Mouse (Mus musculus) G1E (cell line): ENCODE data around the gene Setdb1. TPM values are rescaled to one million over a fixed set of nuclear protein-coding genes. Genes with fewer than 3 reads are reported as not detected.

Source experiments
- ATAC-seq: 2 replicates; pipeline ENCODE4 v1.8.0; 2016; ENCODE audit warnings: mild to moderate bottlenecking; ENCODE audit not compliant: insufficient number of reproducible peaks, poor library complexity, low FRiP score, severe bottlenecking; ENCODE audit errors: extremely low read depth
- DNase-seq: peaks from one replicate; pipeline ENCODE4 v3.0.0; 2012; ENCODE audit warnings: low spot score
- H3K27me3 ChIP-seq: 2 replicates; pipeline ENCODE4 v1.6.1; 2012; ENCODE audit warnings: mild to moderate bottlenecking, low read length, inconsistent platforms; ENCODE audit not compliant: insufficient read depth
- H3K36me3 ChIP-seq: replicated peaks from 2 replicates; pipeline ENCODE3; 2012; ENCODE audit warnings: mild to moderate bottlenecking, inconsistent platforms
- H3K4me1 ChIP-seq: 2 replicates; pipeline ENCODE4 v1.6.1; 2012; ENCODE audit warnings: low read depth, low read length, inconsistent platforms, mixed read lengths; ENCODE audit not compliant: insufficient read depth
- H3K4me3 ChIP-seq: 2 replicates; pipeline ENCODE4 v1.5.1; 2012; ENCODE audit warnings: low read depth, mild to moderate bottlenecking, inconsistent platforms, low read length, moderate library complexity, mixed read lengths
- H3K9me3 ChIP-seq: replicated peaks from 2 replicates; pipeline ENCODE4 v1.6.1; 2012; ENCODE audit warnings: inconsistent platforms
- CTCF ChIP-seq: IDR thresholded peaks from 2 replicates; pipeline ENCODE4 v1.5.1; 2012; ENCODE audit warnings: low read depth, low read length, inconsistent platforms, mixed read lengths
- GATA1 ChIP-seq: IDR thresholded peaks from 2 replicates; pipeline ENCODE4 v1.6.1; 2012; ENCODE audit warnings: borderline replicate concordance, low read length, inconsistent platforms, mixed read lengths
- GATA2 ChIP-seq: IDR thresholded peaks from 2 replicates; pipeline ENCODE4 v1.6.1; 2012; ENCODE audit warnings: low read depth, low read length, inconsistent platforms, borderline replicate concordance
- POLR2AphosphoS5 ChIP-seq: IDR thresholded peaks from 2 replicates; pipeline ENCODE4 v1.6.1; 2012; ENCODE audit warnings: low read depth, low read length, inconsistent platforms; ENCODE audit not compliant: insufficient replicate concordance
- TAL1 ChIP-seq: conservative IDR thresholded peaks from 2 replicates; pipeline ENCODE4 v1.6.1; 2012; ENCODE audit warnings: low read depth, low read length, inconsistent platforms, mixed read lengths
- polyA plus RNA-seq: library from polyadenylated mRNA; stranded (reverse); fragments of >175 nt; gene quantifications from 2 replicates; pipeline ENCODE4 v1.2.3, GENCODE M21; 2012
- total RNA-seq, 2 experiments: library from RNA; stranded (forward) in 1 of 2; stranded (reverse) in 1 of 2; fragments of 200-1000 nt in 1 of 2; fragments of >200 nt in 1 of 2; fragmentation: Nextera tagmentation in 1 of 2; gene quantifications; 2 replicates each; pipeline ENCODE4 v1.2.3; 2014 to 2017

The Setdb1 gene
- total and polyA plus RNA-seq, 3 experiments = 66.1 to 159 (median 128) TPM

- Histone ChIP-seq H3K9me3 (no peaks in the 10 kb centered on the region), H3K4me1 (peaks cover 61% of the 10 kb centered on the region), H3K4me3 (no peak overlapping the region), H3K27me3 (no peaks in the 10 kb centered on the region), H3K36me3 (peaks cover 42% of the 10 kb centered on the region)
- DNase-seq (no peak), ATAC-seq (no peak)
- TF ChIP-seq POLR2AphosphoS5 (no peak), TAL1 (no peak), GATA2 (no peak), GATA1 (no peak), CTCF (no peak)
These were observed 79.9 kb downstream of the Setdb1 start for GRCm38 (mm10) chr3:95277149-95277551.

GRCm38 (mm10) chr3:95276428-95276934 lies 80.5 kb downstream of the Setdb1 start:
- Histone ChIP-seq H3K9me3 (no peaks in the 10 kb centered on the region), H3K27me3 (no peaks in the 10 kb centered on the region), H3K36me3 (peaks cover 49% of the 10 kb centered on the region), H3K4me3 (no peak overlapping the region), H3K4me1 (peaks cover 60% of the 10 kb centered on the region)
- ATAC-seq (no peak), DNase-seq (no peak)
- TF ChIP-seq TAL1 (no peak), GATA1 (no peak), CTCF (no peak), POLR2AphosphoS5 (no peak), GATA2 (no peak)

GRCm38 (mm10) chr3:95275161-95275560 lies 81.8 kb downstream of the Setdb1 start:
- DNase-seq = no peak
- H3K36me3 ChIP-seq = peaks cover 57% of the 10 kb centered on the region
- TF ChIP-seq GATA1 (no peak), TAL1 (no peak), POLR2AphosphoS5 (no peak), GATA2 (no peak), CTCF (no peak)
- peaks cover 50% of the 10 kb centered on the region for H3K4me1 ChIP-seq
- H3K27me3 ChIP-seq = no peaks in the 10 kb centered on the region
- no peak for ATAC-seq
- no peaks in the 10 kb centered on the region for H3K9me3 ChIP-seq
- H3K4me3 ChIP-seq = no peak overlapping the region

GRCm38 (mm10) chr3:95274453-95274852 lies 82.5 kb downstream of the Setdb1 start:
- peaks cover 64% of the 10 kb centered on the region for H3K36me3 ChIP-seq
- no peaks in the 10 kb centered on the region for H3K27me3 ChIP-seq
- no peak for ATAC-seq
- DNase-seq = no peak
- no peak overlapping the region for H3K4me3 ChIP-seq
- H3K9me3 ChIP-seq = no peaks in the 10 kb centered on the region
- peaks cover 45% of the 10 kb centered on the region for H3K4me1 ChIP-seq
- TF ChIP-seq GATA2 (no peak), TAL1 (no peak), GATA1 (no peak), POLR2AphosphoS5 (no peak), CTCF (no peak)

Other genes starting within 250 kb of the Setdb1 start
Only the 20 nearest of the 21 such genes appear.
- 9.9 and 11.7 TPM in 2 replicates for gene Tmod4, start 232.7 kb downstream of the Setdb1 start, total RNA-seq (2014; fragmentation: Nextera tagmentation)
- gene Tmod4, start 232.7 kb downstream of the Setdb1 start, total RNA-seq (2017) = 3.3 and 4.5 TPM in 2 replicates
- gene Tmod4, start 232.7 kb downstream of the Setdb1 start, polyA plus RNA-seq = 0.17 and 0.22 TPM in 2 replicates
- gene Scnm1, start 223.2 kb downstream of the Setdb1 start, total RNA-seq (2014; fragmentation: Nextera tagmentation) = 85.9 and 107 TPM in 2 replicates
- 76.8 and 81.5 TPM in 2 replicates for gene Scnm1, start 223.2 kb downstream of the Setdb1 start, total RNA-seq (2017)
- 7.1 and 8.2 TPM in 2 replicates for gene Scnm1, start 223.2 kb downstream of the Setdb1 start, polyA plus RNA-seq
- gene Lysmd1, start 223.1 kb downstream of the Setdb1 start, total RNA-seq (2014; fragmentation: Nextera tagmentation) = 5.9 and 7.0 TPM in 2 replicates
- 10.7 and 11.1 TPM in 2 replicates for gene Lysmd1, start 223.1 kb downstream of the Setdb1 start, total RNA-seq (2017)
- gene Lysmd1, start 223.1 kb downstream of the Setdb1 start, polyA plus RNA-seq = 5.6 and 7.4 TPM in 2 replicates
- gene Tnfaip8l2, start 214.8 kb downstream of the Setdb1 start, total RNA-seq (2014; fragmentation: Nextera tagmentation) = not detected in 2 replicates
- 0.16 TPM in 1 of 2 replicates, not detected in the other for gene Tnfaip8l2, start 214.8 kb downstream of the Setdb1 start, total RNA-seq (2017)
- gene Tnfaip8l2, start 214.8 kb downstream of the Setdb1 start, polyA plus RNA-seq = not detected in 2 replicates
- gene Sema6c, start 196.7 kb downstream of the Setdb1 start, total RNA-seq (2014; fragmentation: Nextera tagmentation) = 1.9 and 3.4 TPM in 2 replicates
- 0.52 and 0.71 TPM in 2 replicates for gene Sema6c, start 196.7 kb downstream of the Setdb1 start, total RNA-seq (2017)
- 1.6 and 1.8 TPM in 2 replicates for gene Sema6c, start 196.7 kb downstream of the Setdb1 start, polyA plus RNA-seq
- 62.8 and 72.3 TPM in 2 replicates for gene Gabpb2, start 139.3 kb downstream of the Setdb1 start, total RNA-seq (2014; fragmentation: Nextera tagmentation)
- gene Gabpb2, start 139.3 kb downstream of the Setdb1 start, total RNA-seq (2017) = 91.7 and 110 TPM in 2 replicates
- gene Gabpb2, start 139.3 kb downstream of the Setdb1 start, polyA plus RNA-seq = 3.9 and 6.2 TPM in 2 replicates
- gene Cdc42se1, start 128.5 kb downstream of the Setdb1 start, total RNA-seq (2014; fragmentation: Nextera tagmentation) = 105 and 109 TPM in 2 replicates
- gene Cdc42se1, start 128.5 kb downstream of the Setdb1 start, total RNA-seq (2017) = 88.3 and 91.8 TPM in 2 replicates
- 128 and 150 TPM in 2 replicates for gene Cdc42se1, start 128.5 kb downstream of the Setdb1 start, polyA plus RNA-seq
- 7.7 and 8.1 TPM in 2 replicates for gene Mllt11, start 125.0 kb downstream of the Setdb1 start, total RNA-seq (2014; fragmentation: Nextera tagmentation)
- 8.3 and 10.4 TPM in 2 replicates for gene Mllt11, start 125.0 kb downstream of the Setdb1 start, total RNA-seq (2017)
- 3.3 and 4.1 TPM in 2 replicates for gene Mllt11, start 125.0 kb downstream of the Setdb1 start, polyA plus RNA-seq
- 0.78 TPM in 1 of 2 replicates, not detected in the other for gene Gm128, start 115.6 kb downstream of the Setdb1 start, total RNA-seq (2014; fragmentation: Nextera tagmentation)
- 0.12 TPM in 1 of 2 replicates, not detected in the other for gene Gm128, start 115.6 kb downstream of the Setdb1 start, total RNA-seq (2017)
- gene Gm128, start 115.6 kb downstream of the Setdb1 start, polyA plus RNA-seq = not detected in 2 replicates
- gene Bnipl, start 106.0 kb downstream of the Setdb1 start, total RNA-seq (2014; fragmentation: Nextera tagmentation) = not detected in 2 replicates
- 0.35 TPM in 1 of 2 replicates, not detected in the other for gene Bnipl, start 106.0 kb downstream of the Setdb1 start, total RNA-seq (2017)
- 0.03 and 0.12 TPM in 2 replicates for gene Bnipl, start 106.0 kb downstream of the Setdb1 start, polyA plus RNA-seq
- 49.1 and 49.7 TPM in 2 replicates for gene Mindy1, start 75.9 kb downstream of the Setdb1 start, total RNA-seq (2014; fragmentation: Nextera tagmentation)
- gene Mindy1, start 75.9 kb downstream of the Setdb1 start, total RNA-seq (2017) = 31.4 and 36.0 TPM in 2 replicates
- gene Mindy1, start 75.9 kb downstream of the Setdb1 start, polyA plus RNA-seq = 77.5 and 97.0 TPM in 2 replicates
- gene Prune1, start 75.1 kb downstream of the Setdb1 start, total RNA-seq (2014; fragmentation: Nextera tagmentation) = 32.3 and 33.5 TPM in 2 replicates
- gene Prune1, start 75.1 kb downstream of the Setdb1 start, total RNA-seq (2017) = 14.7 and 15.1 TPM in 2 replicates
- 3.8 and 4.8 TPM in 2 replicates for gene Prune1, start 75.1 kb downstream of the Setdb1 start, polyA plus RNA-seq
- 15.2 and 29.8 TPM in 2 replicates for gene Anxa9, start 50.0 kb downstream of the Setdb1 start, total RNA-seq (2014; fragmentation: Nextera tagmentation)
- gene Anxa9, start 50.0 kb downstream of the Setdb1 start, total RNA-seq (2017) = 9.4 and 10.3 TPM in 2 replicates
- 1.1 and 1.4 TPM in 2 replicates for gene Anxa9, start 50.0 kb downstream of the Setdb1 start, polyA plus RNA-seq
- gene Cers2, start 42.4 kb downstream of the Setdb1 start, total RNA-seq (2014; fragmentation: Nextera tagmentation) = 284 and 285 TPM in 2 replicates
- 197 and 249 TPM in 2 replicates for gene Cers2, start 42.4 kb downstream of the Setdb1 start, total RNA-seq (2017)
- gene Cers2, start 42.4 kb downstream of the Setdb1 start, polyA plus RNA-seq = 459 and 654 TPM in 2 replicates
- not detected in 2 replicates for gene 4930558C23Rik, start 45.6 kb upstream of the Setdb1 start, total RNA-seq (2014; fragmentation: Nextera tagmentation)
- gene 4930558C23Rik, start 45.6 kb upstream of the Setdb1 start, total RNA-seq (2017) = not detected in 2 replicates
- not detected in 2 replicates for gene 4930558C23Rik, start 45.6 kb upstream of the Setdb1 start, polyA plus RNA-seq
- gene Arnt, start 77.2 kb upstream of the Setdb1 start, total RNA-seq (2014; fragmentation: Nextera tagmentation) = 164 and 171 TPM in 2 replicates
- 37.6 and 41.6 TPM in 2 replicates for gene Arnt, start 77.2 kb upstream of the Setdb1 start, total RNA-seq (2017)
- gene Arnt, start 77.2 kb upstream of the Setdb1 start, polyA plus RNA-seq = 53.0 and 53.5 TPM in 2 replicates
- gene Ctsk, start 142.1 kb upstream of the Setdb1 start, total RNA-seq (2014; fragmentation: Nextera tagmentation) = not detected in 2 replicates
- 0.16 and 0.17 TPM in 2 replicates for gene Ctsk, start 142.1 kb upstream of the Setdb1 start, total RNA-seq (2017)
- not detected in 2 replicates for gene Ctsk, start 142.1 kb upstream of the Setdb1 start, polyA plus RNA-seq
- gene Ctss, start 169.6 kb upstream of the Setdb1 start, total RNA-seq (2014; fragmentation: Nextera tagmentation) = not detected in 2 replicates
- gene Ctss, start 169.6 kb upstream of the Setdb1 start, total RNA-seq (2017) = 0.41 and 0.66 TPM in 2 replicates
- gene Ctss, start 169.6 kb upstream of the Setdb1 start, polyA plus RNA-seq = not detected in 2 replicates
- gene Hormad1, start 202.5 kb upstream of the Setdb1 start, total RNA-seq (2014; fragmentation: Nextera tagmentation) = not detected in 2 replicates
- gene Hormad1, start 202.5 kb upstream of the Setdb1 start, total RNA-seq (2017) = 0.11 TPM in 1 of 2 replicates, not detected in the other
- gene Hormad1, start 202.5 kb upstream of the Setdb1 start, polyA plus RNA-seq = not detected in 2 replicates
- gene Golph3l, start 231.7 kb upstream of the Setdb1 start, total RNA-seq (2014; fragmentation: Nextera tagmentation) = 115 and 117 TPM in 2 replicates
- 72.1 and 79.0 TPM in 2 replicates for gene Golph3l, start 231.7 kb upstream of the Setdb1 start, total RNA-seq (2017)
- 2.3 and 2.4 TPM in 2 replicates for gene Golph3l, start 231.7 kb upstream of the Setdb1 start, polyA plus RNA-seq